Mouse (Mus musculus): Measurements from ENCODE around the gene Deup1. TPM values are rescaled to one million over a fixed set of nuclear protein-coding genes. Genes with fewer than 3 reads are reported as not detected.

Deup1 gene
- total RNA-seq, 2 experiments from 2014 or later = not detected

Other genes with a start within 250 kb of the Deup1 start
- gene Smco4, start 134.5 kb downstream of the Deup1 start, total RNA-seq (2021) = 1 to 10 TPM; 8.2 to 9.0 TPM
- gene Slc36a4, start 81.8 kb upstream of the Deup1 start, total RNA-seq (2021) = 1 to 10 TPM; 2.3 to 2.9 TPM
- gene Mtnr1b, start 246.6 kb upstream of the Deup1 start, total RNA-seq (2021) = not detected